Mouse (Mus musculus) testis, postnatal 10 days (tissue): ENCODE measurements at regions not wholly inside any gene's neighbourhood (a gene's known extent, or its start where the extent isn't known, plus 50 kb on each side); places are given as distances from the start of the nearest gene placed in this dataset.
A peak's percentile ranks its signal among the peaks of the same experiment; 100 is the strongest.

Source experiments
- DNase-seq: peaks from one replicate; pipeline ENCODE4 v3.0.0; 2021; ENCODE audit warnings: low spot score

- DNase-seq = no peak
These were observed 119.7 kb upstream of the Rpl38 start for GRCm38 (mm10) chr11:114548658-114549057.

GRCm38 (mm10) chr11:114544212-114544611 is 124.1 kb upstream of the Rpl38 start:
- no peak for DNase-seq

GRCm38 (mm10) chr11:114542167-114542566 is 126.2 kb upstream of the Rpl38 start:
- DNase-seq = no peak

GRCm38 (mm10) chr11:114540503-114540902 is 127.8 kb upstream of the Rpl38 start:
- no peak for DNase-seq

- no peak for DNase-seq
These were observed 131.5 kb upstream of the Rpl38 start for GRCm38 (mm10) chr11:114536616-114537493.

- DNase-seq = no peak
These were observed 132.4 kb upstream of the Rpl38 start for GRCm38 (mm10) chr11:114535900-114536299.

GRCm38 (mm10) chr11:114534436-114534835 is 133.9 kb upstream of the Rpl38 start:
- no peak for DNase-seq

- DNase-seq = no peak
These were observed 137.0 kb upstream of the Rpl38 start for GRCm38 (mm10) chr11:114531241-114531765.

- no peak for DNase-seq
These were observed 139.2 kb upstream of the Rpl38 start for GRCm38 (mm10) chr11:114528937-114529772.

- DNase-seq = peak; percentile 92
These were observed 144.7 kb upstream of the Rpl38 start for GRCm38 (mm10) chr11:114523444-114524238.

GRCm38 (mm10) chr11:114515278-114515677 is 153.0 kb upstream of the Rpl38 start:
- no peak for DNase-seq

- no peak for DNase-seq
These were observed 154.2 kb upstream of the Rpl38 start for GRCm38 (mm10) chr11:114514126-114514525.

- no peak for DNase-seq
These were observed 154.9 kb upstream of the Rpl38 start for GRCm38 (mm10) chr11:114513446-114513845.

- DNase-seq = no peak
These were observed 156.3 kb upstream of the Rpl38 start for GRCm38 (mm10) chr11:114511994-114512393.

GRCm38 (mm10) chr11:114502562-114502961 is 165.8 kb upstream of the Rpl38 start:
- DNase-seq = no peak

- DNase-seq = no peak
These were observed 166.3 kb upstream of the Rpl38 start for GRCm38 (mm10) chr11:114501869-114502540.

GRCm38 (mm10) chr11:114500416-114500815 is 167.9 kb upstream of the Rpl38 start:
- DNase-seq = no peak

GRCm38 (mm10) chr11:114499665-114500064 is 168.7 kb upstream of the Rpl38 start:
- DNase-seq = no peak

GRCm38 (mm10) chr11:114495520-114495921 is 172.8 kb upstream of the Rpl38 start:
- peak; percentile 54 for DNase-seq

GRCm38 (mm10) chr11:114486455-114486854 is 181.9 kb upstream of the Rpl38 start:
- DNase-seq = no peak

GRCm38 (mm10) chr11:114485429-114485828 is 182.9 kb upstream of the Rpl38 start:
- no peak for DNase-seq

- no peak for DNase-seq
These were observed 183.7 kb upstream of the Rpl38 start for GRCm38 (mm10) chr11:114484668-114484953.
